Mouse (Mus musculus): ENCODE measurements around the gene Fyb2.
A peak's percentile ranks its signal among the peaks of the same experiment; 100 is the strongest.

Fyb2 gene

DNA sequence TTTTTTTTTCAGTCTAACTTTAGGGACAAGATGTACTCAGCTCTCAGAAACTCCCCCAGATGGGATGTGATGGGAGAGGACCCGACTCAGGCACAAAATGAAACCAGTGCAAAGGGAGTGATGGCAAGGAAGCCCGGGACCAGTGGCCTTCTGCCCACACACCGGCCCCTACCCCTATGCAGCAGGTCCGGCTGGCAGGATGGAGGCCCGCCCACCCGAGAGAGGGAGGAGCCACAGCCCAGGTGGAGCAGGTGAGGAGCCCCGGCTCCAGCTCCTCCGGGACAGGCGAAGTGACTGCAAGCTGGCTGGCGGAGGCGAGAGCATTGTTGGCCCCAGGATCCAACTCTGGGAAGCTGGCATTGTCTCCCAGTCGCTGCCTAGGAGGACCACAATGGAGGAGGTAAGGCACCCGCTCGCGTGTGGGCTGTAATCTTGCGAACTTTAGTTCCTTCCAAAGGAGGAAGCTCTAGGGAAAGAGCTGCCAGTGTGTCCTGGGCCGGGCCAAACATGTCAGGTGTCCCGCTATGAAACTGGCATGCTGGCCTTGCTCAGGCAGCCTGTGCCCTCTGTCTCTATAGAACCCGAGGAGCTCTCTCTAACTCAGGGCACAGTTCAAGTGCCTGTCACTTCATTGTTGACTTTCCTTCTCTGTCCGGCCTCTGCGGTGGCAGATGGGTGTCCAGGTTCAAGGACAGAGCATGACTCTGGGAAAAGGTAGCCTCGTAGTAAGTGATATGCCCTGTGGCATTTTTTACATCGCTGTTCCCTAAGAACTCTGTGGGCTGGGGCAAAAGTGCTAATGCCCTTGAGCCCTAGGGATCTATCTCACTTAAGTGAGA, at the start of gene Fyb2:
Gene Fyb2, plus strand, starts transcription at position 166 of the 839 bp plus-strand sequence.
- DNase-seq (ENCODE audit: low read depth) = no peak

DNA sequence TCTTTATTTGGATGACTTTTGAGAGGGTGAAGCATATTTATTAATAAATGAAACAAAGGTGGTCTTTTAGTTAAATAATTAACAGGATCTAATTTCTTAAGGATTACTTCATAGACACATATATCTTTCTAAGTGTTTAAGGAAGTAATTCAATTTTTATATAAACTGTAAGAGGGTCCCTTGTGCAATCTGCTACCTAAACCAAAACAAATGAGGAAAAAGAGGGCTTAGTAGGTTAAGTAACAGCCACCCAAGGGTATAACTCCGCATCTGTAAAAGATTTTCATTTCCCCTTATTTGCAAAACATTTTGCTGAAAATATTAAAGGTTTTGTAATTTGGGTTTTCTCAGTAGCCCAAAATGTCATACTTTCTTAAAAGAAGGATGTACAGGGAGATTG, 48.9 kb upstream of the Fyb2 start:
- DNase-seq (ENCODE audit: low read depth) = no peak

DNA sequence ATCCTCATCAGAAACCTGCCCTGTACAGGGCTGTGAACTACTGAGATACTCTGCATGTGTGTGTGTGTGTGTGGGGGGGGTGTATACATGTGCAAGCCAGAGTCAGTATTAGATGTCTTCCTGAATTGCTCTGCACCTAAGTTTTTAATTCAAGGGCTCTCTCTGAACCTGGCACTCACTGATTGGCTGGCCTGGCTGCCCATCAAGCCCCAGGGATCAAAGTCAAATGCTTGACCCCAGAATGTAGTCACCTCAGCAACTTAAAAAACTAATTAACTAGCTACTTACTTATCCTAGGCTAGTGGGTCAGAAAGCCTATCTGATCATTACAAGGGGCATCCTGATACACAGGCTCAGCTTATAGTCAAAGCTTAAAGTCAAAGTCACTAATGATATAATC, 43.7 kb upstream of the Fyb2 start:
- DNase-seq (ENCODE audit: low read depth) = no peak

DNA sequence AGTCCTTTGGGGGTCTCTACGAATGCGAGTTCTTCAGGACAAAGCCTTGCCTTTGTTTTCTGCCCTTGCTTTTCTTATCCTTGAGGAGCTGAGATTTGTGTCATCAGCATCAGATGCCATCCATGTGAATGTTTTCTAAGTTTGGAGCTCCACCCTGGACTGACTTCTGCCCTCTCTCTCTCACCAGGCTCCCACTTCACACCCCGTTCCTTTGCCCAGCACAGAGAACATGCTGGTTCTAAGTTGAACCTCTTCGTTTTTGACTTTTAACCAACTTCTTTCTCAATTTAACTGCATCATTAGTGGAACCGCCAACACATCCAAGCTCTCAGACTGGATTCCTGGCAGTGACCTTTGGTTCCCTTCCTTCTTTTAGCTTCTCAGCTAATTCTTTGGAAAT, 43.1 kb upstream of the Fyb2 start:
- DNase-seq (ENCODE audit: low read depth) = no peak

DNA sequence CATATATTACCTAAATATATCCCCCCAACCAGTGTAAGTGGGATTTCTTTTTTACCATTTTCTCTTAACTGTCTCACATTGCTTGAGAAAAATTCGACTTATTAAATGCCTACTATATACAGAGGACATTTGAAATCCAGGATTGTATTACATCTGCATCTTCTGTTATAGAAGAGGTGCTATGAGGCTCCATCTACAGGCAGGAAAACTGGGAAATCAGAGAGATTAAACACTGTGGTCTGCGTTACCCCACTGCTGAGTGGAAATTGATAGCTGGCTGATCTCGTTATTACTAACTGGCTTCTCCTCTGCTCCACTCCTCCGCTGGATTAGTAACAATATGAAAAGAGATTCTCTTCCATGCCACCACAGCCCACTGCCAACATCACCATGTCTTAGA, 37.4 kb upstream of the Fyb2 start:
- DNase-seq (ENCODE audit: low read depth) = no peak

DNA sequence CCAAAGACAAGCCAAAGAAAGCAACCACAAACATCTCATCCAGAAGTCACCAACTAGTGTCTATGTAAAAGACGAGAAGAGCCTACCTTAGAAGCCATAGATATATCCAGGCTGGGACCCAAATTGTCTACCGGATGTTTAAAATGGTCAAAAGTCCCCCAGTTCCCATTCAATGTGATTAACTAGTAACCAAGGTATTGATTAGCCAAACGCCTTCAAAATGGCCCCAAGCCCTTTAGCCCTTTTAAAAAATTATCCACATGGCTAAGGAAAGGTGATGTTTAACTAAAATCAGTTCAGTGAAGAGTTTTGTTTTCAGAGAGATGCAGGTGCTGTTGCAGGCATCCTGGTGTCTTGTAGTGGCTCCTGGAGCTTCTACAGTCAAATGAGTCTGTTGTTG, 36.9 kb upstream of the Fyb2 start, which contains the start of gene C8a:
Gene C8a, minus strand, starts transcription at position 76 of the 400 bp plus-strand sequence.
- DNase-seq (ENCODE audit: low read depth) = no peak

DNA sequence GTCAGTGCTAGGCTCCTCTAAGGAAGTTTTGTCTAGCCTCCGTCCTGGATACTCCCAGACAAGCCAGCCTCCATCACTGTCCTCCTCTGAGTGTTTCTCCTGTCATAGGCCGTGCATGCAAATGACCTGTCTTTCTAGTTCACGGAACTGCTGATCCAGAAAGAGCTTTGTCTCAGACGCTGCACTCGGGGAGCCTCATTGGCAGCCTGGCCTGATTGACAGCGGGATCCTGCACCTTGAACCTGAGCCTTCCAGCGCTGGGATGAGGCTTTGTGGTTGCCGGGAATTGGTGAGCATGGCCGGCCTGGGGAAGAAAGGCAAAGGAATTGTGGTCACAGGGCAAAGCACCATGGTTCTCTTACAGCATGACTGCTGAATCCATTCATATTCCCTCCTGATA, 25.8 kb upstream of the Fyb2 start:
- DNase-seq (ENCODE audit: low read depth) = no peak

DNA sequence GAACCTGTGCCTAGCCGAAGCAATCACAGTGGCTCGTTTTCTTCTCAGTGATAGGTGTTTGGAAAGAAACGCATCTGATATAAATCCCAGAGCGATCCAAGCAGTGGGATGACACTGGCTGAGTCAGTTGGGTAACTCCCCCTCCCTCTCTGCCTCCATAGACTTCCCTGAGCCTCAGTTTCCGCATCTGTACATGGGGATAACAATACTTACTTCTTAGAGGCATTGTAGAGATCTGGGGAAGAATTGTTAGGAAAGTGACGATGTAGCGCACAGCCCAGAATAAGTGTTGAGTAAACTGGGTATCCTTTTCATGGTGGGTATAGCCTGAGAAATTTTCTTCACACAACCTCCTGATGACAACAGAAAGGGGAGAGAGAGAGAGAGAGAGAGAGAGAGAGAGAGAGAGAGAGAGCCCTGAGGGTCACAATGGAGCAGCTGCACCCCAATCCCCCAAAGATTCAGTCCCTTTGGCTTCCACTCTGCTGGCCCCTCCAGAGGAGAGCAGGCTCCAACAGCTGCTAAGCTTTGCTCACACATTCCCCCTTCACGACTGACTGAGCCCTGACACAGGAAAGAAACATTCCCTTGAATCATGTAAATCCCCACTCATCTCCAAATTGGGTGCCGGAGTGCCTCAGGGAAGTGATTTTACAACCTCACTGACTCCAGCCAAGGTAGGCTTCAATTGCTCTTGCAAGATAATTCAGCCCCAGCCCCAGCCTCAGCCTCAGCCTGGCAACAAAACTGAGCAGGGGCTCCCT, 24.6 kb upstream of the Fyb2 start:
- no peak for DNase-seq (ENCODE audit: low read depth)

DNA sequence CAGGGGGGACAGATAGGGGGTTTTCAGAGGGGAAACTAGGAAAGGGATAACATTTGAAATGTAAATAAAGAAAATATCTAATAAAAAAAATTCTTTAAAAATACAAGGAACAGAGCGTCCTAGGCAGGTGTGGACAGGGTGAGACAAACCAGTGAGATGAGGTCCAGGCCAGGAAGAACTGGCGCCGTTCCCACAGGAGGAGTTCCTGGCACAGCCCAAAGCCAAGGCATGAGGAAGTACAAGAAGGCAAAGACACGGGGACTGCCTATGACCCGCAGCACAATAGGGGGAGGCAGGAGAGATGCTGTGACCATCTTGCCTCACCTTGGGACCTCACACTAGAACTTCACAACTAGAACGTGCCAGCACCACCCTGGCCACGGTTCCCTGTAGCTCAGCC, 21.5 kb upstream of the Fyb2 start:
- no peak for DNase-seq (ENCODE audit: low read depth)

DNA sequence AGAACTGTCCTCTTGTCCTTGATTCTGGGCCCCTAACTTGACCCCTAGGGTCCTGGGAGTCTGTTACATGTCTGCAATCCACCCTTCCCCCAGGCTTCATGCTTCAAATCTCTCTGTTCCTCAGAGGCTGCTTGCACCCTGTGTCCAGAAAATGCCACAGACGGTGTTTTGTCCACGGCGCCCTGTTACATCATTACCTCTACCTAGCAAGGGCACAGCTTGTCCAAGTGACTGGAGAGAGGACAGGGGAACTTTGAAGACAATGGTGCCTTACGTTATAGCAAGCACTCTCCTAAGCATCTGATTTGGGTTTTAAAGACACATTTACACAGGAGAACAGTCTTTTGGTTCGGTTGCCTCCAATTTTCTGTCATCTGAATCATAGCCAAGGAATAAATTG, 19.7 kb upstream of the Fyb2 start:
- no peak for DNase-seq (ENCODE audit: low read depth)

DNA sequence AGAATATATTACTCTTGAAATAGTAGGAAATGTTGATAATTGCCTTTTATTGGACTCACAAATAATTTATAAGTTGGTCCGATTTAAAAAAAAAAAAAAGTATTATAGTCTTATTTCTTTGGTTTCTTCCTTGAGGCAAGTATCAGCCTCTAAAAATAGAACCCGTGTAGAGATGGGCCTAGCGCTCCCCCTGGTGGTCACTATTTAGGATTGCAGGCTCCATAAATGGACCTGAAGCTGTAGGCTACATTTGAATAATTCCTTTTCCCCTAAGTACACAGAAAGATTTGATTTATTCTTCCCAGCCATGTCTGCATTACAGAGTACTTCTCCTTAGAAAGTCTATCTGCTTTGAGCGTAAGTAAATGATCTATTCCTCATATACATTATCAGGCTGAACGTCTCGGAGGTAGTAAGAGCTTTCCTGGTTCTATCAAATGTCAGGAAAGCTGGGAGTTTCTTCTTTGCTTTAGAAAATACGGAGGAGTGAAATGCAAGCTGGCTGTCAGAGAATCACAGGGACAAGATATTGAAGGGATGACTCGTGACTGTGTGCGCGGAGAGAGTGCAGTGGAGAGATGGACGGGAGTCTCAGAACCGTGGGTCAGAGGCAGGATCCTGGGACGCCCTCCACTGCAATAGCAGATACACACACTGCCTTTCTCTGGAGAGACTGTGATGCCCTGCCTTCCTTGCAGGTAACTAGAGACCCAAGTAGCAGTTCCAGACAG, 19.1 kb upstream of the Fyb2 start:
- peak; percentile 2 for DNase-seq (ENCODE audit: low read depth)

DNA sequence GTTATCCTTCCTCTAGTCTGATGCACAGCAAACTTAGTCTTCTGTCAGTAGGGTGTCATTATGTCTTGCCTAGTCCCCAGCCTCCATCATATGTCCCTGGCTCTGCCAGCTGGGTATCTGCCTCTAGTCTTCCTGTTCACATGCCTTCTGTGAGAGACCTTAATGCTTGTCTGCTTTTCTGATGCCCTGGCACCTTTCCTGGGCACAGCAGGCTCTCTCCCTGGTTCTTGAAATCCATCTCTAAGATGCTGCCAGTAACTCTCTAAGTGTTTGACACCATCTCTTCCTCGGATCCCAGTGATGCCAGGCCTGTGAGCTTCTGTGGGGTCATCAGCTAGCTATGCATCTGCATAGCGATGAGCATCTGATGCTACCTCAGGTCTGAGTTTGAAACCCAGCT, 10.4 kb upstream of the Fyb2 start:
- no peak for DNase-seq (ENCODE audit: low read depth)

DNA sequence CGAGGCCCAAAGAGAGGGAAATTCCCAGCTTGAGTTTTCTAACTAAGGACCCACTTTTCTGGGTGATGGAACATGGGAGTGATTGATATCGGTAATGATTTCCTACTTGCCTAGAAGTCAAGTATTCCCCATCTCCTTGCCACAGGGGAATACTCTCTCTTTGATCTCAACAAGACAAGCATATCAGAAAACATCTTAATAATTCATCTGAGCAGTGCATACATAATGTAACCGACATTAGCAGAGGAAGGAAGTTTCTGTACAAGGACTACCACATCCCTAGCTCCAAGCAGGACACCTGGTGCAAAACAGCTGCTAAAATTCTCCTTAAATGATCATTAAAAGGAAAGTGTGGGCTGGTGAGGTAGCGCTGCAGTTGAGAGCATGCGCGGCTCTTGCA, 8.2 kb upstream of the Fyb2 start:
- no peak for DNase-seq (ENCODE audit: low read depth)

DNA sequence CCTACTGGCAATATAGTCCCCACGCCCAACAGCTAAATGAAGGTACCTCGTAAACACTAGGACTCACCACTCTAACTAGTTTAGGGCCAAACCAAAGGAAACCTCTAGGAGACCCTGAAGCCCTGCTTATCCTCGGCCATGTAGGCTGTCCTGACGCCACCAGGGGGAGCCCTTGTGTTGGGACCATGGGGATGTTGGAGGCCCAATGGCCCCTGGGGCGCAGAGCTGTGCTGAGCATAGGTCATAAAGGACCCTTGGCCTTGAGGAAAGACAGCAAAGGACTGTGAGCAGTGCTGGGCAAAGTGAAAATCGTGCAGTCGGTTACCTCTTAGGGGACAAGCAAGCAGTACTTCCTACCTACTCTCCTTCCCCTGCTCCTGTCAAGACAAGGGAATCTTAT, 1.6 kb upstream of the Fyb2 start:
- peak; percentile 22 for DNase-seq (ENCODE audit: low read depth)

DNA sequence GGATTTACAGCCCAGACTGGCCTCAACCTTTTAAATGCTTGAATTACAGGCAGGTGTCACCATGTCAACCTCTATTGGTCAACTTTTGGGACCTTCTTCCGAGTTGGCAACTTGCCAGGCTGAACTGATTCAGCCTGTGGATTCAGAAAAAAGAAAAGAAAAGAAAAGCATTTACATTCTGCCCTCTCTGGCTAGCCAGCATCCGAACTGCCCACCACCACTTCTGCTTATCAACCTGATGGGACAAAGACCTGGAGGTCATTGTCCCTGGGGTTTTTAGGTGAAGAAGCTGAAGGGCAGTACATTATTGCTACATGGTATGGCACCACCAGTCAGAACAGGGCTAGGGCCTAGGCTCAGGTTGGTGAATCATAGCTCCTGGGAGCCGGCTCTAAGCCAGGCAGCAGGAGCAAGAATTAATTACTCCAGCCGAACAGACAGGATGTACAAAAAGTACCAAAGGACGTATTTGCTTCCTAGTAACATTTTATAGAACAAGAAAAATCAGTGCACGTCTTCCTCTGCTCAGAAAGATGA, 1.5 kb downstream of the Fyb2 start:
- no peak for DNase-seq (ENCODE audit: low read depth)

DNA sequence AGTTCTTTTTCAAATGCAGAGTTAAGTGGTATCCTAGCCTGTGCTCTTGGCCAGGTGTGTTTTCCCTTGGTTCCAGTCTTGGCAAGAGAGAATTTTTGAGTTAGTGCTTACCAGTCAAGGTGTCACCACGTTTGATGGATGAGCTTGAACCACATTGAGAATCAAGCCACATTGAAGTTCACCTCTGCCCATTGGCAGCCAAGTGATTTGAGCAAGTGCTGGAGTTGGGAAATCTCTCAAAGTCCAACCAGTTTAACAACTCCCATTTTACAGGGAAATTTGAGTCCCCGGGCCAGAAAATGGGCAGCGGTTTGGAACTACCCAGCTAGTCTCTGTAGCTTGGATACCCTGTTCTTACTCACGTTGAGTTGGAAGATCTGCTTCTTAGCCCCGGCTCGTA, 4.8 kb downstream of the Fyb2 start:
- no peak for DNase-seq (ENCODE audit: low read depth)

DNA sequence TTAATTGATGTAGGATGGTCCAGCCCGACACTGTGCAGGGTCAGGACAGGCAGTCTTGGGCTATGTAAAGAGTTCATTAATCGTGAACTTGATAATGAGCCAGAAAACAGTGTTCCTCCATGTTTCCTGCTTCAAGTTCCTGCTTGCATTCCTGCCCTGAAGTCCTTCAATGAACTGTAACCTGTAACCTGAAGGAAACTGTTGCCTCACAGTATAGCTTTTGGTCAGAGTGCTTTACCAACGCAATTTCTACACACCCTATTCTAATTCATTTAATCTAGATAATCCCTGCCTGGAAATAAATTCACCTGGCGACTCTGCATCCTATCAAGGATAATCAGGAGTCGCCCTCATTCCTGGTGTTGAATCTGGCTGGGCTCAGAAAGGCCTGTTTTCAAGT, 12.1 kb downstream of the Fyb2 start:
- DNase-seq (ENCODE audit: low read depth) = no peak

DNA sequence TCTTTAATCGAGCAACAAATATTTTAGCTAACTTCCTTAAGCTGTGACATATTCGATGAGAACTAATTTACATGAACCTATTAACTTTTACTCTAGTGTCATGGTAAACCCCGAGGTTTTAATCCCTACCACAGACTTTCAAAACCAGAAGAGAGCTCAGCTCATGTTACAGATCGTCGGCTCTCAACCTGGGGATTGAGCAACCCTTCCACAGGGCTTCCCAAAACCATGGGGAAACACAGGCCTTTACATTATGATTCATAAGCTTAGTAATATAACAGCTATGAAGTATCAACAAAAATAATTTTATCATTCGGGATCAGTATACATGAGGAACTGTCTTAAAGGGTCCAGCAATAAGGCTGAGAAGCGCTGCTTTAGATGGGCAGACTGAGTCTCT, 15.9 kb downstream of the Fyb2 start:
- DNase-seq (ENCODE audit: low read depth) = no peak

DNA sequence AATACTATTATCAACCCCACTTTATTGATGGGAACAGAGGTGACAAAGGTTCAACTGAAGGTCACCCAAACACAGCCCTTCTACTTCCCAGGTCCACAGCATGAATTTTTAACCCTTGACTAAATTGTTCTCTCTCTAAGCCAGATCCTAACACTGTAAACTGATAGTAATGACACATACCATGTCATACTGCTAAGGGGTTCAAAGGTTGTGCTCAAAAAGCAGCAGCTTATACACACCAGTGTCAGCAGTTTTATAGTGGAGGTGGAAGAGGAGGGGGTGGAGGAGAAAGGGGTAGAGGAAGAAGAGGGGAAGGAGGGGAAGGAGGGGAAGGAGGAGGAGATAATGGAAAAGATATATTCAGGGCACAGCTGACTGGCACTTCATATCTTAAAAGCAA, 20.4 kb downstream of the Fyb2 start:
- DNase-seq (ENCODE audit: low read depth) = no peak

DNA sequence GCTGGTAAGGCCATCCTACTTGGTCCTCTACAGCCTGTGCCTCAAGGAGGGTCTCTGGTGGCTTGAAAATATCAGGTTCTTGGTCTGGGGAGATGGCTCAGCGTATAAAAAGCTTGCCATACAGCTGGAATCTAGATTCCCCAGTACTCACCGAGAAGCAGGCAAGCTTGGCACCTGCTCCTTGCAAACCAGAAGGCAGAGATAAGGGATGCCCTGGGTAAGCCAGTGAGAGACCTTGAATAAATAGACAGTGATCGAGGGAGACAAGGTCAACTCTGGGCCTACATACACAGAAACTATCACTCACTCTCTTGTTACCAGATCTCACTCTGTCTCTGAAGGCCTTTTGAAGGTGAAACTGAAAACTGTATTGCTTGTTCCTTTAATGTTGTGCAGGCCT, 21.7 kb downstream of the Fyb2 start:
- no peak for DNase-seq (ENCODE audit: low read depth)

DNA sequence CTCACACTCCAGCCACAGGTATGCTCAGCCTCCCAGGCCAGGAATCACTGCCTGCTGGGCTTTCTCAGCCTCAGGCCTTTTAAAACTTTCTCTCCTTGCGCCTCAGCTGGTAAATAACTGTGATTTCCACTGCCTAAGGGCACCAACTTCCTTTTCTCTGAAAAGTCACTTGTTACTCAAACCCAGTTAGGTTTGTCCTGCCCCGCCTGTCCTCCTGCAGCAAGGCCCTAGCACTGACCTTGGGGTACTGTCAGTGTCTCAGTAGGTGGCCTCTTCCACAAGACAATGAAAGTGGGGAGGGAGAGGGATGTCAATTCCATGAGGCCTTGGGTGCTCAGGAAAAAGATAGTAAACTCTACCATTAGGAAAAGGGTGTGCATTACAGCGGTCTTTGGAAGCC, 22.2 kb downstream of the Fyb2 start:
- DNase-seq (ENCODE audit: low read depth) = no peak

DNA sequence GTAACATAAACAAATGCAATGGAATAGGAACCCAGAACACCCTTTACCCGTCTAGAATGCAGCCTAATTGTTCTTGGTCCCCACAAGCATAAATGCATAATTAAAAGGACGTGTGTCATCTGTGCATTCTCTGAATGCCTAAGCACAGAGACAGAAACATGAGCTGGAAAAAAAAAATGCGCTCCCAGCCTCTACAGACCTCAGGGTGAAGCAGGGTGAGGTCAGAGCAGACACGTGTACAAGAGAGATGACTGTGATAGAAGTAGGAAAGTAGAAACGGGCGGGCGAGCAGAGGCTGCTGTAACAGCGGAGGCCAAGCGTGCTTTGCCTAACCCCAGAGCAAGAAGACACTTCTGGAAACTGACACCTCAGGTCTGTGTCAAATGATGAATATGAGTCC, 22.8 kb downstream of the Fyb2 start:
- no peak for DNase-seq (ENCODE audit: low read depth)

DNA sequence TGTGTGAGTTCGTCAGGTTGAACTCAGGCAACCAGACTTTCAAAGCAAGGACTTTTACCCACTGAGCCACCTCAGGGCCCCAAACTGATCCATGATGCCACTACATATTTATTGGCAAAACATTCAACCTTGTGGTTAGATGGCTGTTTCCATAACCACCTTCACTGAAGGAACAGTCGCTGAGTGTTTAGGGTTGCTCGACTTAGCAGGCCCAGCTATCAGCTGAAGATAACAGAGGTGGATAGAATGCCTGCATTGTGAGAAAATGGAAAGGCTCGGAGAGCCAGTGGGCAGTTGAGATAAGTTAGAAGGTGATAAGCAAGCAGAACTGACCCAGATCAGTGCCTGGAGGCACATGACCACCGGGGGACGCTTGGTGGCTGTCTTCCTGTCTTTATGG, 26.3 kb downstream of the Fyb2 start:
- no peak for DNase-seq (ENCODE audit: low read depth)

All from c-Kit-positive CD71-positive TER-119-negative erythroid progenitor cells, embryonic 14.5 days (primary cell).